Mouse (Mus musculus) left cerebral cortex, adult 2 months (tissue): ENCODE results near the gene Syt11. TPM values are rescaled to one million over a fixed set of nuclear protein-coding genes. Genes with fewer than 3 reads are reported as not detected.
A peak's percentile ranks its signal among the peaks of the same experiment; 100 is the strongest.
"Not testable (repeated sequence)": the region's sequence is repeated elsewhere in the genome, so short reads cannot be mapped to it uniquely, and the experiment has no call there.

Source experiments
- DNase-seq, 2 experiments: peaks; one replicate each; pipeline ENCODE4 v3.0.0; 2021 to 2022; ENCODE audit warnings: low spot score in 2 of 2, mixed read lengths in 1 of 2; ENCODE audit errors: extremely low spot score in 1 of 2
- H3K27ac ChIP-seq: fragments of 200-600 bp; 2 replicates; pipeline ENCODE4 v1.8.1; 2022
- H3K4me3 ChIP-seq: fragments of 200-600 bp; 2 replicates; pipeline ENCODE4 v1.8.1; 2022
- CTCF ChIP-seq: fragments of 200-600 bp; IDR thresholded peaks from 2 replicates; pipeline ENCODE4 v1.8.1; 2022; ENCODE audit warnings: antibody characterized with exemption, mild to moderate bottlenecking, moderate library complexity
- intact Hi-C: fragments of 180-260 bp; cut with DNase I; formaldehyde crosslinking; loops from one replicate; pipeline ENCODE4 v1.15.1; 2025
- total RNA-seq, 2 experiments: library from RNA; stranded (reverse); gene quantifications; 2 replicates each; pipeline ENCODE4 v1.2.3; 2021

Gene Syt11
- total RNA-seq, 2 experiments from 2014 or later: 513 to 521 TPM

DNA sequence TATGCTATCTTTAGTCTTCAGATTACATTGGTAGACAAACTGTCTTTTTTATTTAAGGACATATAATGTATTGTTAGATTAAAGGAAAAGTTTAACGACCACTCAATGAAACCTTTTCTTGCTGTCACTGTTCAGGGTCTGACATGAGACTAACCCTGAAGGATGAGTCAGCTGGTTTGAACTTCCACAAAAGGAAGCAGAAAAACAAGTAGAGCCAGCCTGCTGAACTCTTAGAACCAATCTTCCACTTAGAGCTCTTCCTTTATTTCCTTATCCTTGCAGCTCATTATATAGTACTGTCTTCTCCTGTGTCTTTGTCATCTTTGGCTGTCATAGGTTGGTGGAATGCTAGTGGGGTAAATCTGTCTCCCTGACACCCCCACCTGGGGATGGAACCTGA is 57.1 kb downstream of the Syt11 start:
- DNase-seq: no peak
- H3K27ac ChIP-seq: no peak overlapping the region; the same call in 1 of the 2 replicates
- no peak for TF ChIP-seq CTCF
- intact Hi-C loops: no loop called here
- peak overlapping the region; percentile 89 for H3K4me3 ChIP-seq

DNA sequence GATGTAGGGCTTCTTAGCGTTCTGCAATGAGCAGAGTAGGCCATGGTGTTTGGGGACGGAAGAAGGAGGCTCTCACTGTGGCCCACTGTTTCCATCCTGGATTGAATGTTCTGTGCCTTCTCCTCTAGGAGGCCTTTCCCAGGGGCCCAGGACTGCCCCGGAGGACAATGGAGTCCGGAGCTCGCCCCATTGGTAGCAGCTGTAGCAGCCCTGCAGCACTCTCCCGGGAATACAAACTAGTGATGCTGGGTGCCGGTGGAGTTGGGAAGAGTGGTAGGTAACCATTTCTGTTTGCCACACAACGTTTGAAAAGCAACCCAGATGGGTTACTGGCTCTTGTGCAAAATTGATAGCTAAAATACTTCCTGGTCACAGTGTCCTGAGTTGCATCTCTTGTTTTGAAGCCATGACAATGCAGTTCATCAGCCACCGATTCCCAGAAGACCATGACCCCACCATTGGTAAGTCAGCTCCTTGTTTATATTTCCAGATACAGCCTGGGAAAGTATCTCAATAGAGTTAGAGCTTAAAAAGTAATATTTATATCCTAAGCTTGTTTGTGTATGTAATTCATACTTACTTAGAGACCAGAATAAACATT is 57.7 kb downstream of the Syt11 start:
- Histone ChIP-seq H3K27ac (peak overlapping the region; percentile 82), H3K4me3 (peak overlapping the region; percentile 89)
- TF ChIP-seq CTCF: no peak
- intact Hi-C loops: no loop called here
- peak; percentile 20 to 29 for DNase-seq

DNA sequence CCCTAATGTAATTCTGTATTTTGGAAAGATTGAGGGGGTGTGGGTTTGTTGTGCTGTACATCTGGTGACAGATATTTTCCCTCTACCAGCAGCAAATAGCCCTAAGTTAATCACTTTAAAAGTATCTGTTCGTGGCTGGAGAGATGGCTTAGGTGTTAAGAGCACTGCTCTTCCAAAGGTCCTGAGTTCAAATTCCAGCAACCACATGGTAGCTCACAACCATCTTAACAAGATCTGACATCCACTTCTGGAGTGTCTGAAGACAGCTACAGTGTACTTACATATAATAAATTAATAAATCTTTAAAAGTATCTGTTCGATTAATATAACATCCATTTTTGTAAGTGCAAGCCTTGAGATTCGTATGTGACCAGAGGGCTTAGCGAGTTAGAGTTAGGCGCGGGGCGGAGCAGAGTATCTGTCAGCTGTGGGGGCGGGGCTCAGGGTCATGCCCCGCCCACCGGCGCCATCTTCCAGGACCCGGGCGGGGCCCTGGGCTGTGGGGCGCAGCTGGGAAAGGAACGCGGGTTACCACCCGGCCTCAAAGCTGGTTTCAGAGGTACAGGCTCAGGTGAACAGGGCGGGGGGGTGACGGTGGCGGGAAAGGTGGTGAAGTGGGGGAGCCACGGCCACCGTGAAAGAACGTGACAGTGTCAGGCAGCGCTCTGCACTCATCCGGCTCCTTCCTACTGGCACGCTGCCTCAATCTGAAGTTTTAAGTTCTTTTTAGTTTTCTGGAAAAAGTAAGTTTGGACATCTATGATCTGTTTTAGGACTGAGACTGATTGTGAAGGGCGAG is 58.4 kb downstream of the Syt11 start, which contains the start of gene Rit1:
TSS of gene Rit1 (plus strand) at position 440 of the 799 bp plus-strand sequence.
- Histone ChIP-seq H3K27ac (peak within 1 kb of the TSS; percentile 82), H3K4me3 (peak within 1 kb of the TSS; percentile 89)
- intact Hi-C loops: no loop called here
- DNase-seq: peak; percentile 76 to 81
- TF ChIP-seq CTCF: no peak

DNA sequence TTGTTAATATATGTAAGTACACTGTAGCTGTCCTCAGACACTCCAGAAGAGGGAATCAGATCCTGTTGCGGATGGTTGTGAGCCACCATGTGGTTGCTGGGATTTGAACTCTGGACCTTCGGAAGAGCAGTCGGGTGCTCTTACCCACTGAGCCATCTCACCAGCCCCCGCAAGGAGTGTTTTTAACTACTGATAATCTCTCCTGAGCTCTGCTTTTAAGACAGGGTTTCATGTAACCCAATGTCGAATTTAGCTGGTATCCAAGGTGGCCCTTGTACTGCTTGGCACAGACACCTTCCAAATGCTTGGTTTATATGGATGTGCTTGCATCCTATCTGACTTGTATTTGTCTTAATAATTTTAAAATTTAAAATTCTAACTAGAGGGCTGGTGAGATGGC is 59.2 kb downstream of the Syt11 start:
- intact Hi-C loops, H3K4me3 ChIP-seq, DNase-seq, H3K27ac ChIP-seq: not testable (repeated sequence)

DNA sequence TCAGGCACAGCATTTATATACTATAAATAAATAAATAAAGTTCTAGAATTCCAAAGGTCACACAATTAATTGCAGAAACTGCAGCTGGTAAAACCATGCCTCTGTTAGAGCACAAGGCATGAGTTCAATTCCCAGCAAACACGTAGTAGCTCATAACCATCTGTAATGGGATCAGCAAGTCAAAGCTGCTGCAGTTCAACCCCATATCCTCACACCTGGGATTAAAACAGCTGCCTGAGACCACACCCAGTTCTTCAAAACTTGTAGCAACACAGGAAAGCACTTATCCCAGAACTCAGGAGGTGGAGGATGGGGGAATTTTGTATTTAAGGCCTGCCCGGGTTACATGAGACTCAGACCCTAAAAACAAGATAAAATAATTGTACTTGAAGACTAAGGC is 60.2 kb downstream of the Syt11 start:
- intact Hi-C loops: no loop called here
- no peak for DNase-seq
- no peak for TF ChIP-seq CTCF
- H3K27ac ChIP-seq: no peak overlapping the region
- H3K4me3 ChIP-seq: no peak overlapping the region

DNA sequence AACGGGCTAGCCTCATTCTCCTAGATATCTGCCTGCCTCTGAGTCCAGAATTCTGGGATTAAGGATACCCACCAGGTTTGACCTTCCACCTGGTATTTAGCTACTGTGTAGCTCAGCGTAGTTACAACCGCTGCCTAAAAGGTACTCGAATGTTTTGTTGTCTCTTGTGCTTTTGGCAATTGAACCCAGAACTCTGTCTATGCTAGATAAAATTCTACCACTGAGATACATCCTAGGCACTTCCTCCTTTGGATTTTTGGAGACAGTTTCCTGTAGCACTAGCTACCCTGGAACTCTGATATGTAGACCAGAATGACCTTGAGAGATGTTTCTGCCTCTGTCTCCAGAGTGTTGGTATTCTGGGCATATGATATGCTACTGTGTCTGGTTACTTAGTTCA is 61.3 kb downstream of the Syt11 start:
- H3K27ac ChIP-seq: no peak overlapping the region
- intact Hi-C loops: no loop called here
- no peak for TF ChIP-seq CTCF
- no peak overlapping the region for H3K4me3 ChIP-seq
- DNase-seq: no peak

DNA sequence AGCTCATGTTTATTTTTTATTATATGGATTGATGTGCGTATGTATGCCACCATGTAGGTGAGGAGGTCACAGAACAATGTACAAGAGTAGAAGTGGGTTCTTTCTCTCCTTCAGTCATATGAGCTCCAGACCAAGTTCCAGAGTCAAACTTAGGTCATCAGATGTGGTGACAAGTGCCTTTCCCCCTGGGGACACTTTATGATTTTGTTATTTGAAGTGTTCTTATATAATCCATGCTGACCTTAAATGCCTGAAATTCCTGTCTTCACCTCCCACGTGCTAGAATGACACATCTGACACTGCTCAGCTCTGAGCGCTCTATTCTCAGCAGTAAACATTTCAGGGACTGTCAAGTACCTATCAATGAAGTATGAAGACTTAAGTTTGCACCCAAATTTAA is 73.7 kb downstream of the Syt11 start:
- intact Hi-C loops: no loop called here
- Histone ChIP-seq H3K4me3 (no peak overlapping the region), H3K27ac (no peak overlapping the region)
- no peak for TF ChIP-seq CTCF
- no peak for DNase-seq

DNA sequence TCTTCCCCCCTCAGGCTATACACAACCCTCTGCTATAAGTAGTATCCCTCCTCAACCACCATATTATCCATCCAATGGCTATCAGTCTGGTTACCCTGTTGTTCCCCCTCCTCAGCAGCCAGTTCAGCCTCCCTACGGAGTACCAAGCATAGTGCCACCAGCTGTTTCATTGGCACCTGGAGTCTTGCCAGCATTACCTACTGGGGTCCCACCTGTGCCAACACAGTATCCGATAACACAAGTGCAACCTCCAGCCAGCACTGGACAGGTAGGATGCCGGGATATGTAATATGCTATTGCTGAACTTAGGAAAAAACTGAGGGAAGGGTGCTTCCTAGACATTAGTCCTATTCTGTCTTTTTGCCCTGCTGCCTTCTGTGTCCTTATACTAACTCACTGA is 74.7 kb downstream of the Syt11 start:
- no peak for DNase-seq
- intact Hi-C loops: no loop called here
- no peak overlapping the region for H3K4me3 ChIP-seq

DNA sequence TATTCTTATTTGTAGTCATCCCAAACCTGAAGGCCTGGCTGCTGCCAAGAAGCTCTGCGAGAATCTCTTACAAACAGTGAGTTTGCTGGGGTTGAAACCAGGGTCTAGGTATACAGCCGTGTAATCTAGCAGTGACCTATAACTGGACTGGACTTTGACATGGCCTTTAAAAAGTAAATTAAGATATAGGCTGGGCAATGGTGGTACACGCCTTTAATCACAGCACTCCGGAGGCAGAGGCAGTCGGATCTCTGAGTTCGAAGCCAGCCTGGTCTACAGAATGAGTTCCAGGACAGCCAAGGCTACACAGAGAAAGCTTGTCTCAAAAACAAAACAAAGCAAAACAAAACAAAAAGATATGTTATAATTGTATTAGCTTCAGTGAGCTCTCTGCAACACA is 76.1 kb downstream of the Syt11 start:
- no peak overlapping the region for H3K27ac ChIP-seq
- DNase-seq: no peak
- TF ChIP-seq CTCF: no peak
- H3K4me3 ChIP-seq: no peak overlapping the region
- intact Hi-C loops: no loop called here

More for the DNA sequence above, 74.7 kb downstream of the Syt11 start:
- TF ChIP-seq CTCF: no peak
- H3K27ac ChIP-seq: no peak overlapping the region

DNA sequence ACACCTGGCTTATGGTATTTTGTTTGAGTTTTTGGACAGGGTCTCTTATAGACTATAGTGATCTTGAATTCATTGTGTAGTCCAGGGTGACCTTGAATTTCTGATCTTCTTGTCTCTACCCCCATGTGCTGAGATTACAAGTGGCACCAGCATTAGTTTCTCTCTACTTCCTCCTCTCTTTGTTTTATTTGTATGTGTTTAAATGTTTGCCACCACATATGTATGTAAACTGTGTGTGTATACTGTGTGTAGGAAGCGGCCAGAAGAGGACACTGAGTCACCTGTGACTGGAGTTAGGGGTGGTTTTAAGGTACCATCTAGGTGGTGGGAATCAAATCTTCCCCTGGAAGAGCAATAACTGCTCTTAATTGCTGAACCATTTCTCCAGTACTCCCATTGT is 76.9 kb downstream of the Syt11 start:
- Histone ChIP-seq H3K27ac (no peak overlapping the region), H3K4me3 (no peak overlapping the region)
- no peak for DNase-seq
- intact Hi-C loops: no loop called here
- no peak for TF ChIP-seq CTCF

DNA sequence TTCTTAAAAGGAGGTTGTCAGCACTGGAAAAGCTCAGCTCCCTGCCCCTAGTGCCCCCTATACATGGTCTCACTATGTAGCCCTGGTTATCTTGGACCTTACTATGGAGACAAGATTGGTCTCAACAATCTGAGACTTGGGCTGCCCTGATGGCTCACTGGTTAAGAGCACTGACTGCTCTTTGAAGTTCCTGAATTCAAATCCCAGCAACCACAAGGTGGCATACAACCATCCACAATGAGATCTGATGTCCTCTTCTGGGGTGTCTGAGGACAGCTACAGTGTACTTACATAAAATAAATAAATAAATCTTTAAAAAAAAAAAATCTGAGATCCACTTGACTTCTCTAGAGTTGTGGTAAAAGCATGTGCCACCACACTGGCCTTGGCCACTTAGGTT is 79.4 kb downstream of the Syt11 start:
- no peak for DNase-seq
- Histone ChIP-seq H3K4me3 (no peak overlapping the region), H3K27ac (no peak overlapping the region)
- intact Hi-C loops: no loop called here
- TF ChIP-seq CTCF: no peak; the same call in none of the 2 replicates

Other genes with a start within 250 kb of the Syt11 start
- gene Mex3a, start 242.8 kb downstream of the Syt11 start, total RNA-seq: 1 to 10 TPM; 3.2 TPM
- not detected for gene Rab25, start 226.9 kb downstream of the Syt11 start, total RNA-seq
- gene Lamtor2, start 222.1 kb downstream of the Syt11 start, total RNA-seq: 10 to 100 TPM; 98.3 to 99.1 TPM
- gene Ubqln4, start 221.4 kb downstream of the Syt11 start, total RNA-seq: 100 to 1,000 TPM; 137 to 148 TPM
- gene Ssr2, start 199.3 kb downstream of the Syt11 start, total RNA-seq: 10 to 100 TPM; 90.2 to 90.3 TPM
- gene Arhgef2, start 169.2 kb downstream of the Syt11 start, total RNA-seq: 100 to 1,000 TPM; 239 to 266 TPM
- gene Rxfp4, start 122.0 kb downstream of the Syt11 start, total RNA-seq: not detected
- 10 to 100 TPM; 55.3 to 59.3 TPM for gene Khdc4, start 89.4 kb downstream of the Syt11 start, total RNA-seq
- gene Rit1, start 58.3 kb downstream of the Syt11 start, total RNA-seq: 10 to 100 TPM; 41.1 to 45.8 TPM
- 10 to 100 TPM; 46.9 to 48.3 TPM for gene Gon4l, start 60.1 kb upstream of the Syt11 start, total RNA-seq
- gene Msto1, start 138.8 kb upstream of the Syt11 start, total RNA-seq: 10 to 100 TPM; 20.2 TPM
- 10 to 100 TPM; 96.1 to 96.9 TPM for gene Ash1l, start 175.5 kb upstream of the Syt11 start, total RNA-seq
- gene Dap3, start 176.0 kb upstream of the Syt11 start, total RNA-seq: 100 to 1,000 TPM in 1 of 2 experiments, 10 to 100 TPM in 1; 97.5 to 113 TPM